Mouse (Mus musculus) ZHBTc4 (cell line): Measurements from ENCODE around the gene Fam57a.
"Not testable (repeated sequence)": the region's sequence is repeated elsewhere in the genome, so short reads cannot be mapped to it uniquely, and the experiment has no call there.

ENCODE experiments used
- DNase-seq: peaks from one replicate; pipeline ENCODE4 v3.0.0-alpha.2; 2011; ENCODE audit warnings: low read depth, low spot score

Gene Fam57a

GRCm38 (mm10) chr11:76180146-76180540, 672 bp downstream of the Fam57a start:
- no peak for DNase-seq

GRCm38 (mm10) chr11:76183745-76184144, 4.3 kb downstream of the Fam57a start:
- DNase-seq = no peak

GRCm38 (mm10) chr11:76186908-76187307, 7.4 kb downstream of the Fam57a start:
- DNase-seq = peak; percentile 42

GRCm38 (mm10) chr11:76196275-76196976, 17.0 kb downstream of the Fam57a start:
- DNase-seq = peak; percentile 57

GRCm38 (mm10) chr11:76196977-76197469, 17.6 kb downstream of the Fam57a start:
- no peak for DNase-seq

GRCm38 (mm10) chr11:76201761-76202674, 22.5 kb downstream of the Fam57a start:
- DNase-seq = peak; percentile 73

- DNase-seq = peak; percentile 31
Measured at GRCm38 (mm10) chr11:76206793-76207192, 27.3 kb downstream of the Fam57a start.

- no peak for DNase-seq
Measured at GRCm38 (mm10) chr11:76210228-76210985, 30.9 kb downstream of the Fam57a start.

GRCm38 (mm10) chr11:76211595-76211994, 32.1 kb downstream of the Fam57a start:
- not testable (repeated sequence) for DNase-seq

GRCm38 (mm10) chr11:76213841-76214240, 34.4 kb downstream of the Fam57a start:
- DNase-seq = no peak

- DNase-seq = no peak
Measured at GRCm38 (mm10) chr11:76215011-76215410, 35.5 kb downstream of the Fam57a start.

- no peak for DNase-seq
Measured at GRCm38 (mm10) chr11:76216049-76216540, 36.6 kb downstream of the Fam57a start.

- DNase-seq = peak; percentile 60
Measured at GRCm38 (mm10) chr11:76216681-76217389, 37.4 kb downstream of the Fam57a start.

GRCm38 (mm10) chr11:76217390-76217800, 37.9 kb downstream of the Fam57a start, which contains the start of the genes Dbil5 and Gemin4:
Gene Dbil5 (plus strand): TSS chr11:76217608.
Gene Gemin4 (minus strand): TSS chr11:76217664.
- DNase-seq = peak; percentile 99

GRCm38 (mm10) chr11:76224631-76225030, 45.2 kb downstream of the Fam57a start:
- peak; percentile 76 for DNase-seq

- DNase-seq = peak; percentile 55
Measured at GRCm38 (mm10) chr11:76225051-76225450, 45.6 kb downstream of the Fam57a start.

GRCm38 (mm10) chr11:76236136-76236535, 56.7 kb downstream of the Fam57a start:
- no peak for DNase-seq

GRCm38 (mm10) chr11:76239750-76240149, 60.3 kb downstream of the Fam57a start:
- DNase-seq = no peak

- DNase-seq = peak; percentile 95
Measured at GRCm38 (mm10) chr11:76242901-76243810, 63.7 kb downstream of the Fam57a start, which contains the start of the genes Mrm3 and Glod4. Gene Mrm3 (plus strand): TSS chr11:76243715. Gene Glod4 (minus strand): TSS chr11:76243725.
